Mouse (Mus musculus): ENCODE data around the gene Btrc.
A peak's percentile ranks its signal among the peaks of the same experiment; 100 is the strongest.

Btrc gene

GRCm38 (mm10) chr19:45430971-45431633, 67.6 kb downstream of the Btrc start:
- no peak for DNase-seq

- DNase-seq: no peak
Measured at GRCm38 (mm10) chr19:45432351-45432750, 68.8 kb downstream of the Btrc start.

GRCm38 (mm10) chr19:45436019-45436418, 72.5 kb downstream of the Btrc start:
- DNase-seq: peak; percentile 80

- no peak for DNase-seq
Measured at GRCm38 (mm10) chr19:45437175-45437574, 73.6 kb downstream of the Btrc start.

GRCm38 (mm10) chr19:45438191-45438590, 74.7 kb downstream of the Btrc start:
- DNase-seq: no peak

GRCm38 (mm10) chr19:45438928-45439846, 75.7 kb downstream of the Btrc start:
- DNase-seq: no peak

GRCm38 (mm10) chr19:45440554-45441175, 77.1 kb downstream of the Btrc start:
- peak; percentile 31 for DNase-seq

- no peak for DNase-seq
Measured at GRCm38 (mm10) chr19:45441717-45442116, 78.2 kb downstream of the Btrc start.

- no peak for DNase-seq
Measured at GRCm38 (mm10) chr19:45445253-45445933, 81.9 kb downstream of the Btrc start.

- DNase-seq: no peak
Measured at GRCm38 (mm10) chr19:45446631-45447030, 83.1 kb downstream of the Btrc start.

GRCm38 (mm10) chr19:45447222-45447621, 83.7 kb downstream of the Btrc start:
- no peak for DNase-seq

GRCm38 (mm10) chr19:45447886-45448285, 84.4 kb downstream of the Btrc start:
- DNase-seq: no peak

GRCm38 (mm10) chr19:45454391-45454790, 90.9 kb downstream of the Btrc start:
- no peak for DNase-seq

GRCm38 (mm10) chr19:45456896-45457295, 93.4 kb downstream of the Btrc start:
- DNase-seq: no peak

GRCm38 (mm10) chr19:45458702-45459101, 95.2 kb downstream of the Btrc start:
- peak; percentile 9 for DNase-seq

GRCm38 (mm10) chr19:45459931-45460665, 96.6 kb downstream of the Btrc start:
- DNase-seq: no peak

GRCm38 (mm10) chr19:45460749-45461736, 97.5 kb downstream of the Btrc start:
- DNase-seq: no peak

GRCm38 (mm10) chr19:45469760-45470159, 106.2 kb downstream of the Btrc start:
- no peak for DNase-seq

- peak; percentile 29 for DNase-seq
Measured at GRCm38 (mm10) chr19:45472691-45473520, 109.4 kb downstream of the Btrc start.

- no peak for DNase-seq
Measured at GRCm38 (mm10) chr19:45474686-45475085, 111.2 kb downstream of the Btrc start.
